Mouse (Mus musculus) stomach, postnatal 0 days (tissue): Measurements from ENCODE around the gene Dusp7.

Experiments
- CTCF ChIP-seq: IDR thresholded peaks from 2 replicates; pipeline ENCODE4 v1.5.1; 2016; ENCODE audit warnings: antibody characterized with exemption, low read depth, mild to moderate bottlenecking, moderate library complexity
- EP300 ChIP-seq: optimal IDR thresholded peaks from 2 replicates; pipeline ENCODE3; 2016; ENCODE audit warnings: antibody characterized with exemption

DNA sequence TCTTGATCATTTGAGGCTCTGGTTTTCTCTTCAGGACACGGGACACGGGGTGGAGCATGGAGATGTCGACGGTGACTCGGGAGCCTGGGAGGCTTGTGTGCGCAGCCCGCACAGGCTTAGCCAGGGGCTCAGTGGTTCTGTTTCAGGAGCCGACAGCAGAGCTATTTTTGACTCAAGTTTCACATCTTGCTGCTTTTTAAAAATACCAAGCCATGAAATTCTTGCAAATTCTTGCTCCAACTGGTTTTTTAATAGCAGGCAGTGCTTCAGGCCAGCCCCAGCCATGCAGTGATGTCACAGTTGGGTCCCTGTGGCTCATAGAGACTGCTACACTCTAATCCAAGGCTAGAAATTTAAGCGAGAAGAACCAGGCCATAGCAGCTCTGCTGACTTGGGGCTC is 30.8 kb upstream of the Dusp7 start:
- no peak for TF ChIP-seq CTCF
- TF ChIP-seq EP300, result no peak
